Mouse (Mus musculus) embryonic facial prominence, embryonic 10.5 days (tissue): ENCODE measurements around the gene Cstf1. TPM values are rescaled to one million over a fixed set of nuclear protein-coding genes. Genes with fewer than 3 reads are reported as not detected.

Source experiments
- DNase-seq: peaks from one replicate; pipeline ENCODE4 v3.0.0-alpha.2; 2017; ENCODE audit warnings: low spot score
- H3K27ac ChIP-seq: fragments of 300-500 bp; sonication (generic); replicated peaks from 2 replicates; pipeline ENCODE4 v1.5.1; 2016; ENCODE audit warnings: mild to moderate bottlenecking
- H3K27me3 ChIP-seq: fragments of 300-500 bp; sonication (generic); replicated peaks from 2 replicates; pipeline ENCODE4 v1.6.1; 2016; ENCODE audit warnings: low read depth, mild to moderate bottlenecking; ENCODE audit not compliant: poor library complexity, severe bottlenecking
- H3K36me3 ChIP-seq: fragments of 300-500 bp; sonication (generic); replicated peaks from 2 replicates; pipeline ENCODE4 v1.6.1; 2016; ENCODE audit warnings: mild to moderate bottlenecking, moderate library complexity
- H3K4me1 ChIP-seq: fragments of 300-500 bp; sonication (generic); 2 replicates; pipeline ENCODE4 v1.6.1; 2016
- H3K4me3 ChIP-seq: fragments of 300-500 bp; sonication (generic); 2 replicates; pipeline ENCODE4 v1.5.1; 2016; ENCODE audit warnings: mild to moderate bottlenecking, moderate library complexity
- H3K9me3 ChIP-seq: fragments of 300-500 bp; sonication (generic); 2 replicates; pipeline ENCODE4 v1.6.1; 2016; ENCODE audit warnings: mild to moderate bottlenecking
- WGBS: fragments of 180-500 bp; shearing (Covaris S2); methylation state at CpG from one replicate; pipeline ENCODE4 v1.1.7; 2016; 5-methylcytosine and 5-hydroxymethylcytosine counted together
- polyA plus RNA-seq: library from polyadenylated mRNA; unstranded; fragments of >200 nt; fragmentation: Nextera tagmentation; extraction: Ambion mirVana; gene quantifications from 2 replicates; pipeline ENCODE4 v1.2.1, GENCODE M21; 2016

Gene Cstf1
- polyA plus RNA-seq, 1 experiment from 2014 or later, result 57.9 TPM

GRCm38 (mm10) chr2:172380513-172380912, 10.0 kb downstream of the Cstf1 start:
- peaks cover 82% of the 10 kb centered on the region for H3K36me3 ChIP-seq
- H3K27me3 ChIP-seq, result no peaks in the 10 kb centered on the region
- 94% methylated on average over 17 of the region's 17 CpGs for WGBS
- H3K4me1 ChIP-seq, result no peaks in the 10 kb centered on the region
- no peak for DNase-seq
- no peaks in the 10 kb centered on the region for H3K9me3 ChIP-seq
- H3K4me3 ChIP-seq, result no peak overlapping the region
- H3K27ac ChIP-seq, result no peak overlapping the region

- 93% methylated on average over 11 of the region's 11 CpGs for WGBS
- DNase-seq, result no peak
- Histone ChIP-seq H3K27me3 (no peaks in the 10 kb centered on the region), H3K36me3 (peaks cover 74% of the 10 kb centered on the region), H3K4me1 (no peaks in the 10 kb centered on the region), H3K4me3 (no peak overlapping the region), H3K27ac (no peak overlapping the region), H3K9me3 (no peaks in the 10 kb centered on the region)
These were observed 10.9 kb downstream of the Cstf1 start for GRCm38 (mm10) chr2:172381341-172381740.

GRCm38 (mm10) chr2:172381898-172382297, 11.4 kb downstream of the Cstf1 start:
- DNase-seq, result no peak
- H3K27me3 ChIP-seq, result no peaks in the 10 kb centered on the region
- H3K4me3 ChIP-seq, result no peak overlapping the region
- peaks cover 69% of the 10 kb centered on the region for H3K36me3 ChIP-seq
- H3K4me1 ChIP-seq, result no peaks in the 10 kb centered on the region
- no peaks in the 10 kb centered on the region for H3K9me3 ChIP-seq
- WGBS, result 90% methylated on average over 12 of the region's 12 CpGs
- no peak overlapping the region for H3K27ac ChIP-seq

GRCm38 (mm10) chr2:172384715-172385114, 14.2 kb downstream of the Cstf1 start:
- Histone ChIP-seq H3K4me1 (no peaks in the 10 kb centered on the region), H3K27ac (no peak overlapping the region), H3K4me3 (no peak overlapping the region), H3K9me3 (no peaks in the 10 kb centered on the region), H3K36me3 (peaks cover 40% of the 10 kb centered on the region), H3K27me3 (no peaks in the 10 kb centered on the region)
- WGBS, result 96% methylated on average over 3 of the region's 3 CpGs
- DNase-seq, result no peak

GRCm38 (mm10) chr2:172390341-172390740, 19.9 kb downstream of the Cstf1 start:
- no peak overlapping the region for H3K4me3 ChIP-seq

GRCm38 (mm10) chr2:172392041-172392521, 21.6 kb downstream of the Cstf1 start:
- peaks cover 15% of the 10 kb centered on the region for H3K4me1 ChIP-seq
- H3K36me3 ChIP-seq, result no peaks in the 10 kb centered on the region
- DNase-seq, result no peak
- 81% methylated on average over 10 of the region's 10 CpGs for WGBS
- no peaks in the 10 kb centered on the region for H3K27me3 ChIP-seq
- H3K9me3 ChIP-seq, result no peaks in the 10 kb centered on the region
- no peak overlapping the region for H3K4me3 ChIP-seq
- H3K27ac ChIP-seq, result no peak overlapping the region

More at GRCm38 (mm10) chr2:172390341-172390740, 19.9 kb downstream of the Cstf1 start:
- H3K9me3 ChIP-seq, result no peaks in the 10 kb centered on the region
- WGBS, result 46% methylated on average over 6 of the region's 6 CpGs
- no peak overlapping the region for H3K27ac ChIP-seq
- H3K36me3 ChIP-seq, result no peaks in the 10 kb centered on the region
- H3K27me3 ChIP-seq, result no peaks in the 10 kb centered on the region
- no peak for DNase-seq
- peaks cover 7% of the 10 kb centered on the region; the same call in 1 of the 2 replicates for H3K4me1 ChIP-seq

- H3K36me3 ChIP-seq, result no peaks in the 10 kb centered on the region
- H3K27ac ChIP-seq, result no peak within 1 kb of the TSS
- H3K4me1 ChIP-seq, result peaks cover 15% of the 10 kb centered on the region
- DNase-seq, result no peak
- no peaks in the 10 kb centered on the region for H3K27me3 ChIP-seq
- 41% methylated on average over 13 of the region's 13 CpGs for WGBS
- no peak within 1 kb of the TSS for H3K4me3 ChIP-seq
- H3K9me3 ChIP-seq, result no peaks in the 10 kb centered on the region
These were observed 23.0 kb downstream of the Cstf1 start, which contains the start of gene Cass4 for GRCm38 (mm10) chr2:172393391-172394051. TSS of gene Cass4 (plus strand) at chr2:172393794.

GRCm38 (mm10) chr2:172394052-172394392, 23.5 kb downstream of the Cstf1 start:
- DNase-seq, result no peak
- peaks cover 15% of the 10 kb centered on the region for H3K4me1 ChIP-seq
- 78% methylated on average over 2 of the region's 2 CpGs for WGBS
- no peak overlapping the region for H3K27ac ChIP-seq
- no peaks in the 10 kb centered on the region for H3K27me3 ChIP-seq
- H3K4me3 ChIP-seq, result no peak overlapping the region
- H3K36me3 ChIP-seq, result no peaks in the 10 kb centered on the region
- H3K9me3 ChIP-seq, result no peaks in the 10 kb centered on the region

- peaks cover 22% of the 10 kb centered on the region for H3K4me1 ChIP-seq
- DNase-seq, result no peak
- whole genome bisulfite sequencing, result 79% methylated on average over 4 of the region's 4 CpGs
- H3K36me3 ChIP-seq, result no peaks in the 10 kb centered on the region
- H3K4me3 ChIP-seq, result no peak overlapping the region
- H3K9me3 ChIP-seq, result no peaks in the 10 kb centered on the region
- H3K27me3 ChIP-seq, result no peaks in the 10 kb centered on the region
- no peak overlapping the region for H3K27ac ChIP-seq
These were observed 24.2 kb downstream of the Cstf1 start for GRCm38 (mm10) chr2:172394671-172395070.

- Histone ChIP-seq H3K4me1 (peaks cover 29% of the 10 kb centered on the region), H3K27me3 (no peaks in the 10 kb centered on the region), H3K4me3 (no peak overlapping the region), H3K36me3 (no peaks in the 10 kb centered on the region), H3K27ac (no peak overlapping the region), H3K9me3 (no peaks in the 10 kb centered on the region)
- no peak for DNase-seq
- WGBS, result 36% methylated on average over 9 of the region's 9 CpGs
These were observed 25.5 kb downstream of the Cstf1 start for GRCm38 (mm10) chr2:172395961-172396360.

GRCm38 (mm10) chr2:172399901-172400300, 29.4 kb downstream of the Cstf1 start:
- H3K9me3 ChIP-seq, result no peaks in the 10 kb centered on the region
- H3K27ac ChIP-seq, result 0 out of 2 replicates have a peak overlapping the region, but pooled peaks have one; percentile 30
- WGBS, result 49% methylated on average over 9 of the region's 9 CpGs
- H3K36me3 ChIP-seq, result no peaks in the 10 kb centered on the region
- H3K27me3 ChIP-seq, result no peaks in the 10 kb centered on the region
- no peak overlapping the region for H3K4me3 ChIP-seq
- DNase-seq, result no peak
- peaks cover 29% of the 10 kb centered on the region for H3K4me1 ChIP-seq

- Histone ChIP-seq H3K36me3 (no peaks in the 10 kb centered on the region), H3K4me3 (no peak overlapping the region), H3K4me1 (peaks cover 19% of the 10 kb centered on the region), H3K27ac (no peak overlapping the region), H3K9me3 (no peaks in the 10 kb centered on the region), H3K27me3 (no peaks in the 10 kb centered on the region)
- DNase-seq, result no peak
- WGBS, result 67% methylated on average over 13 of the region's 13 CpGs
These were observed 30.8 kb downstream of the Cstf1 start for GRCm38 (mm10) chr2:172401116-172401825.

- Histone ChIP-seq H3K4me1 (peaks cover 15% of the 10 kb centered on the region), H3K36me3 (no peaks in the 10 kb centered on the region), H3K4me3 (no peak overlapping the region), H3K9me3 (no peaks in the 10 kb centered on the region), H3K27ac (no peak overlapping the region), H3K27me3 (no peaks in the 10 kb centered on the region)
- 66% methylated on average over 7 of the region's 7 CpGs for WGBS
- DNase-seq, result no peak
These were observed 33.8 kb downstream of the Cstf1 start for GRCm38 (mm10) chr2:172404239-172404638.
